Mouse (Mus musculus): ENCODE results near the gene Actrt3. TPM values are rescaled to one million over a fixed set of nuclear protein-coding genes. Genes with fewer than 3 reads are reported as not detected.

The Actrt3 gene
- polyA plus RNA-seq, 1 experiment from 2014 or later: 0.22 TPM

DNA sequence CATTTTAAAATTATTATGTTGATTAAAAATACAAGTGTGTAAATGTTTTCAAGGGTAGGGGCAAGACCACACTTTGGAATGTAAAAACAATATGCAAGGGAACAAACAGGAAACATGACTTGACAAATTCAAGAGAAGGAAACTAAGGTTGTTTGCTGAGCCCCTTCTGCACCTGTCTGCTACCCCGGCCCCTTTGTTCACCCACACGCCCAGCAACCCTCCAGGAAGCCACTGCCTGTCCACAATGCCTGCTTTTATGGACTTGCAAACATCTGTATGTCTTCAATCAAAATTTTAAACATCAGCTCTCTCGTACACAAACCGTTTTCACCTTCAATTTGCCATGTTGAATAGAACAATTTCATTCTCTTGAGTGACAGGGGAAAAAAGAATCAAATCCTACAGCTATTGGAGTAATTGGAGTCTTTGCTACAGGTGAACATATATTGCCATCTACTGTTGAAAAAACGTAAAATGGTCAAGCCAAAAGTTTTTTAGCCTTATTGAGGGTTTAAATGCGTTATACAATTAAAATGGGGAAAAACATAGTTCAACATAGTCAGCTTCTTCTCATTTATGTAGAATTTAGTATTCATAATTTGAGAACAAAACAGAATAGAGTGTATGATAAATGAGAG is 38.9 kb downstream of the Actrt3 start:
- Histone ChIP-seq H3K27ac (replicated peaks) (no peak overlapping the region), H3K9ac (replicated peaks) (no peak overlapping the region), H3K4me3 (no peak overlapping the region), H3K4me2 (replicated peaks) (no peak overlapping the region), H3K27me3 (no peaks in the 10 kb centered on the region), H3K9me3 (no peaks in the 10 kb centered on the region), H3K36me3 (no peaks in the 10 kb centered on the region), H3K4me1 (no peaks in the 10 kb centered on the region)
- ATAC-seq (replicated peaks): no peak
- 49% methylated on average over 6 of the region's 6 CpGs for WGBS

DNA sequence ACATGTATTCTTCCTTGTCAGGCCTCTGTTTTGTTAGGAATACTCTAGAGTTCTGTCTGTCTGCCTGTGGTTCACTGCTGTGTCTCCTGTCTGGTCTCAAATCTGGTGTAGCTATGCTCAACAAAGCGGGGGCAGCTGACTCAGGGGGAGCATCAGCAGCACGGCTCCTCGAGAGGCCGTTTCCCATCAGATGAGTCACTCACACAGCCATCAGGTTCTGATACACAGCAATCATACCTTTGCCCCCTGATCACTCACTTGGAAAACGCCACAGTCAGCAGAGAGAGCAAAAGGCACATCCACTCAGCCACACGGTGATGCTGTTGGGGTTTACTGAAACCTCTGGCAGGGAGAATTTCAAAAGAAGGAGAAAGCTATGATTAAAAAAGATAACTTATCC is 46.0 kb downstream of the Actrt3 start:
- H3K27me3 ChIP-seq: no peaks in the 10 kb centered on the region
- H3K9ac ChIP-seq (replicated peaks): no peak overlapping the region
- H3K4me3 ChIP-seq: no peak overlapping the region
- ATAC-seq (replicated peaks): no peak
- 71% methylated on average over 6 of the region's 6 CpGs for WGBS
- no peaks in the 10 kb centered on the region for H3K9me3 ChIP-seq
- no peak overlapping the region for H3K4me2 ChIP-seq (replicated peaks)
- no peaks in the 10 kb centered on the region for H3K36me3 ChIP-seq
- no peaks in the 10 kb centered on the region for H3K4me1 ChIP-seq
- no peak overlapping the region for H3K27ac ChIP-seq (replicated peaks)

DNA sequence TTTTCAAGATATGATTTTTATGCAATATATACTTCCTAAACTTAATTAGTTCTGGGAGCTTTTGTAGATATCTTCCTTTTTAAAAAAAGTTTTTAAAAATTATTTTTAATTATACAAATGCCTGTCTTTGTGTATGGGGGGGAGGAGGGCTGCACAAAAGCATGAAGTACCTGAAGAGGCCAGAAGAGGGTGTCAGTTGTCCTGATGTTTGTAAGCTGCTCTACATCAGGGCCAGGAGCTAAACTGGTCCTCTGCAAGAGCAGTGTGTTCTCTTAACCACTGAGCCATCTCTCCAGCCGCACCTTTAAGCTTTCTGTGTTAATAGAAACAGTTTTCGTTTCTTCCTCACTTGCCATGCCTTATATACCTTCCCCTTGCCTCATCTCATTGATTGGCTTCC is 49.5 kb downstream of the Actrt3 start:
- H3K4me1 ChIP-seq: no peaks in the 10 kb centered on the region
- H3K9ac ChIP-seq (replicated peaks): no peak overlapping the region
- WGBS: 43% methylated on average over 2 of the region's 2 CpGs
- H3K4me3 ChIP-seq: no peak overlapping the region
- no peaks in the 10 kb centered on the region for H3K9me3 ChIP-seq
- H3K27me3 ChIP-seq: no peaks in the 10 kb centered on the region
- H3K36me3 ChIP-seq: no peaks in the 10 kb centered on the region
- no peak for ATAC-seq (replicated peaks)
- no peak overlapping the region for H3K4me2 ChIP-seq (replicated peaks)
- no peak overlapping the region for H3K27ac ChIP-seq (replicated peaks)

DNA sequence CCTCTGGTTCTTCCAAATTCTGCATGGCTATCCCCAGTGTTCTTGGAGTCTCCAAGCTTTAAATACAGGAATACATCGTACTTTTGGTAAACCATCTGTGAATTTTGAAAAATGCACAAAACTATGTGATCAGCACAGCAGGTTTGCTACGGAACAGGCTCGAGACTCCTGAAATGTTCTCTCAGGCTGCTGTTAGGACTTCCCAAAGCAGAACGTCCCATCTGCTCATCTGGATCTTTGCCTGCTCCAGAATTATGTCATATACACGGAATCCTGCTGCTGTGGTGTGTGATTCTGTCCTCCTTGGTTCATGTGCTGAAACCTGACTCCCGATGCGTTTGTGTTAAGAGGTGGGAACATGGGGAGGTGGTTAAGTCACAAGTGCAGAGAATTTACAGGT is 50.8 kb downstream of the Actrt3 start:
- no peak overlapping the region for H3K9ac ChIP-seq (replicated peaks)
- no peak overlapping the region for H3K4me3 ChIP-seq
- no peak overlapping the region for H3K27ac ChIP-seq (replicated peaks)
- no peak overlapping the region for H3K4me2 ChIP-seq (replicated peaks)
- H3K36me3 ChIP-seq: no peaks in the 10 kb centered on the region
- H3K27me3 ChIP-seq: no peaks in the 10 kb centered on the region
- no peak for ATAC-seq (replicated peaks)
- H3K4me1 ChIP-seq: no peaks in the 10 kb centered on the region
- 81% methylated on average over 7 of the region's 7 CpGs for whole genome bisulfite sequencing
- H3K9me3 ChIP-seq: no peaks in the 10 kb centered on the region

DNA sequence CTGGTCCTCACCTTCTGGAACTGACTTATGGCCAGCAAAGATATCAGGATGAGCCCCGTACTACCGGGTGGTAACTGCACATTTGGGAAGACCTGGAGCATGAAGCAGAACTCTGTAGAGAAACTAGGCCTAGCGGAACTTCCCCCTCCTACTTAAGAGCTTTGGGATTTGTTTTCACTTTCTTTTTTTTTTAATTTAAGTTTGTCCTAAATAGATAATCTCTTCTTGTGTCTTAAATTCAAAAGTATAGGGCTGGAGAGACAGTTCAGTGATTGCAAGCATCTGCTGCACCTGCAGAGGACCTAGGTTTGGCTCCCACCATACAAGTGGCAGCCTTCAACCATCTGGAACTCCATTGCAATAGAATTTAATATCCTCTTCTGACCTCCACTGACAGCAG is 51.8 kb downstream of the Actrt3 start, which contains the start of gene Mecom:
Gene Mecom, minus strand, starts transcription at position 101 of the 400 bp plus-strand sequence.
- WGBS: 93% methylated on average over 3 of the region's 3 CpGs
- no peak for ATAC-seq (replicated peaks)

More for the DNA sequence above, 51.8 kb downstream of the Actrt3 start, which contains the start of gene Mecom:
- H3K9me3 ChIP-seq: no peaks in the 10 kb centered on the region
- no peak within 1 kb of the TSS for H3K4me3 ChIP-seq
- no peak within 1 kb of the TSS for H3K27ac ChIP-seq (replicated peaks)
- no peaks in the 10 kb centered on the region for H3K36me3 ChIP-seq
- no peak within 1 kb of the TSS for H3K9ac ChIP-seq (replicated peaks)
- H3K27me3 ChIP-seq: no peaks in the 10 kb centered on the region
- H3K4me2 ChIP-seq (replicated peaks): no peak within 1 kb of the TSS
- no peaks in the 10 kb centered on the region for H3K4me1 ChIP-seq

Other genes with a start within 250 kb of the Actrt3 start
- gene Mecom, start 51.9 kb downstream of the Actrt3 start, polyA plus RNA-seq (2015; fragmentation: Nextera tagmentation; extraction: Ambion mirVana): 2.2 and 2.4 TPM in 2 replicates
- 39.6 TPM in 2 replicates for gene Mynn, start 2.1 kb upstream of the Actrt3 start, polyA plus RNA-seq (2015; fragmentation: Nextera tagmentation; extraction: Ambion mirVana)
- gene Lrriq4, start 44.6 kb upstream of the Actrt3 start, polyA plus RNA-seq (2015; fragmentation: Nextera tagmentation; extraction: Ambion mirVana): not detected in 2 replicates
- 0.88 and 1.9 TPM in 2 replicates for gene Lrrc34, start 47.9 kb upstream of the Actrt3 start, polyA plus RNA-seq (2015; fragmentation: Nextera tagmentation; extraction: Ambion mirVana)
- gene Lrrc31, start 99.9 kb upstream of the Actrt3 start, polyA plus RNA-seq (2015; fragmentation: Nextera tagmentation; extraction: Ambion mirVana): not detected in 2 replicates
- gene Samd7, start 146.4 kb upstream of the Actrt3 start, polyA plus RNA-seq (2015; fragmentation: Nextera tagmentation; extraction: Ambion mirVana): 0.05 TPM in 1 of 2 replicates, not detected in the other
- gene Sec62, start 192.9 kb upstream of the Actrt3 start, polyA plus RNA-seq (2015; fragmentation: Nextera tagmentation; extraction: Ambion mirVana): 79.3 and 90.2 TPM in 2 replicates